7 mouse cellular contexts compared by ENCODE assay signal in the genomic region with DNA sequence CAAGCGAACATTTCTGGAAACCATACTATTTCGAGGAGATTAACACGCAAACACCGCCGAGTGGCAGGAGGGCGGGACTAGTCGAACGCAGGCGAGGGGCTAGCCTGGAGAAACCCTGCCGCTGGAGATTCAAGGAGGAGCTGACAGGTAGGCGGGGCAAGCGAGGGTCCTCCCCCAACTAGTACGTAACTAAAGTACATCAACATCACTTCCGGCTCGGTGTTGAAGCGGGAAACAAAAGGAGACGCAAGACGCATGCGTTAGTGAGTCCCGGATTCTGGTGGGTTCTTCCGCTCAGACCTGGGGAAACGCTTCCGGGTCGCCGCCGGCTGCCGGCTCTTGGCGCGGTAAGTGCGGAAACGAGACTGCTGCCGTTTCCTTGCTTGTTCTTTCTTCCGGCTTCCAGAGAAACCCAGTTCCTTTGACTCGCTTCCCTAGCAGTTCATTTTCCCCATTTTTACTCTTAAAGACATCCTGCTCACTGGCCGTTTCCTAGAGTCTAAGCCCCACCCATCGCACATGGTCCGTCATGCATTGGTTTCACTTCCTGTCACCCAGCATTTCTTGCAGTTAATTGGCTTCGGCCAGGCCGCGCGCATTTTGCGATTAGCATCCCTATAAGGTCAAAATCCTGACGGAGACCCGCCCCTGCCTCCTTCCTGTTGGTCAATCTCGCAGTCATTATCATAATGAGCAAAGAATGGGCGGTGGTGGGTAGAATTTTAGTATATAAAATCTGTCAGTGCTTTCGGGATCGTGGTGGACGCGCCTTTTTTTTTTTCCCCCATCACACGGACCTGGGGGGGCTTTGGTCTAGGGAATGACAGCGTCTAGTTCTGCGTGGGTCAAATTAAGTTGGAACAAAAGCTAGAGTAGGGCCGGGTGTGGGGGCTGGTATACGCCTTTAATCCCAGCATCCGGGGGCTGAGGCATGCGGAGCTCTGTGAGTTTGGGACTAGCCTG. TPM values are rescaled to one million over a fixed set of nuclear protein-coding genes. Genes with fewer than 3 reads are reported as not detected.
A peak's percentile ranks its signal among the peaks of the same experiment; 100 is the strongest.
DNase-seq lines count a peak whose midpoint lies in the region; ATAC-seq and TF ChIP-seq lines count a peak whose summit lies in the region.

No protein-coding gene starts in this region.

- 0 out of 2 replicates have a peak, but pooled peaks have one; percentile 7 for TF ChIP-seq CTCF in intestine, postnatal 0 days (IDR thresholded peaks at IDR 0.05; ENCODE audit: low read depth)
- no peak for TF ChIP-seq CTCF in small intestine, adult 2 months (IDR thresholded peaks at IDR 0.05; ENCODE audit: extremely low read depth, insufficient read length, insufficient replicate concordance, low read depth, low read length)

- no peaks in the 10 kb centered on the region for H3K9me3 ChIP-seq in embryonic facial prominence, embryonic 10.5 days
- no peaks in the 10 kb centered on the region for H3K9me3 ChIP-seq in intestine, postnatal 0 days (ENCODE audit: control insufficient read depth)
- H3K9me3 ChIP-seq in midbrain, embryonic 12.5 days = no peaks in the 10 kb centered on the region

- H3K27me3 ChIP-seq in embryonic facial prominence, embryonic 10.5 days (replicated peaks; ENCODE audit: low read depth, poor library complexity, severe bottlenecking) = no peaks in the 10 kb centered on the region
- H3K27me3 ChIP-seq in intestine, postnatal 0 days (replicated peaks; ENCODE audit: control insufficient read depth, insufficient read depth, low read length) = no peaks in the 10 kb centered on the region
- H3K27me3 ChIP-seq in midbrain, embryonic 12.5 days = no peaks in the 10 kb centered on the region
- no peaks in the 10 kb centered on the region for H3K27me3 ChIP-seq in small intestine, adult 2 months (ENCODE audit: control insufficient read depth, insufficient read depth, low read length)

- H3K27ac ChIP-seq in embryonic facial prominence, embryonic 10.5 days (replicated peaks) = peak overlapping the region; percentile 95
- peak overlapping the region; percentile 73 for H3K27ac ChIP-seq in intestine, postnatal 0 days (ENCODE audit: low read depth, low read length)
- H3K27ac ChIP-seq in midbrain, embryonic 12.5 days (replicated peaks) = peak overlapping the region; percentile 87
- H3K27ac ChIP-seq in small intestine, adult 2 months (ENCODE audit: insufficient read depth, low read depth, low read length) = peak overlapping the region; percentile 85

- peaks cover 20% of the 10 kb centered on the region for H3K4me1 ChIP-seq in embryonic facial prominence, embryonic 10.5 days
- no peaks in the 10 kb centered on the region for H3K4me1 ChIP-seq in intestine, postnatal 0 days (replicated peaks; ENCODE audit: control insufficient read depth, insufficient read depth, low read length)
- H3K4me1 ChIP-seq in midbrain, embryonic 12.5 days = peaks cover 6% of the 10 kb centered on the region
- 0 out of 2 replicates have a peak, but pooled peaks cover 2% of the 10 kb centered on the region for H3K4me1 ChIP-seq in small intestine, adult 2 months (ENCODE audit: control insufficient read depth, insufficient read depth, insufficient read length, low read length)

- TF ChIP-seq POLR2A in small intestine, adult 2 months (IDR thresholded peaks at IDR 0.05; ENCODE audit: low read depth, low read length) = peak; percentile 47; the same call in 1 of the 2 replicates

- peak overlapping the region; percentile 64 for H3K4me2 ChIP-seq in intestine, postnatal 0 days (replicated peaks; ENCODE audit: low read depth)
- H3K4me2 ChIP-seq in midbrain, embryonic 12.5 days (replicated peaks) = peak overlapping the region; percentile 53

- peak overlapping the region; percentile 41 for H3K9ac ChIP-seq in intestine, postnatal 0 days (ENCODE audit: low read depth, low read length)
- peak overlapping the region; percentile 60 for H3K9ac ChIP-seq in midbrain, embryonic 12.5 days (replicated peaks)

- peaks cover 33% of the 10 kb centered on the region for H3K36me3 ChIP-seq in embryonic facial prominence, embryonic 10.5 days (replicated peaks)
- no peaks in the 10 kb centered on the region; the same call in 1 of the 2 replicates for H3K36me3 ChIP-seq in intestine, postnatal 0 days (ENCODE audit: control insufficient read depth, insufficient read depth)
- H3K36me3 ChIP-seq in midbrain, embryonic 12.5 days = no peaks in the 10 kb centered on the region
- no peaks in the 10 kb centered on the region for H3K36me3 ChIP-seq in small intestine, adult 2 months (ENCODE audit: control insufficient read depth, insufficient read depth, low read length)

- under 1% methylated on average over 57 of the region's 57 CpGs for WGBS in embryonic facial prominence, embryonic 10.5 days
- under 1% methylated on average over 57 of the region's 57 CpGs for WGBS in intestine, postnatal 0 days
- WGBS in midbrain, embryonic 12.5 days = under 1% methylated on average over 57 of the region's 57 CpGs
- WGBS in small intestine, adult 2 months = under 1% methylated on average over 57 of the region's 57 CpGs

- DNase-seq in adrenal gland, postnatal 10 days = peak; percentile 95
- DNase-seq in embryonic facial prominence, embryonic 10.5 days (ENCODE audit: low spot score) = peak; percentile 96
- peak; percentile 86 for DNase-seq in gonadal fat pad, adult 2 months (ENCODE audit: low read depth)
- DNase-seq in left cerebral cortex, postnatal 4 days = peak; percentile 98

- intact Hi-C loops in left cerebral cortex, postnatal 4 days (cut with DNase I) = loop anchor here (10.0 kb wide), 1 partner anchor 232 kb away; a partner anchor contains a TSS

- peak overlapping the region; percentile 68 for H3K4me3 ChIP-seq in embryonic facial prominence, embryonic 10.5 days
- H3K4me3 ChIP-seq in intestine, postnatal 0 days (ENCODE audit: low read depth, low read length) = peak overlapping the region; percentile 52
- peak overlapping the region; percentile 62 for H3K4me3 ChIP-seq in midbrain, embryonic 12.5 days
- peak overlapping the region; percentile 70 for H3K4me3 ChIP-seq in small intestine, adult 2 months (ENCODE audit: low read depth, low read length)

- ATAC-seq in intestine, postnatal 0 days = peak; percentile 99
- ATAC-seq in midbrain, embryonic 12.5 days (ENCODE audit: low FRiP score, low read depth) = peak; percentile 98

RNA-seq across cellular contexts. Expression of a gene that starts 9.3 kb away (rescaled TPM):
- 100 to 1,000 TPM; 116 to 126 TPM for total RNA-seq in adrenal gland, postnatal 10 days (2021)
- 159 and 168 TPM in 2 replicates for polyA plus RNA-seq in embryonic facial prominence, embryonic 10.5 days (2016; fragmentation: Nextera tagmentation; extraction: Ambion mirVana)
- 318 and 389 TPM in 2 replicates for polyA plus RNA-seq in gonadal fat pad, adult 2 months (2012; rRNA removed)
- 179 TPM in 2 replicates for polyA plus RNA-seq in intestine, postnatal 0 days (2015; fragmentation: Nextera tagmentation; extraction: Ambion mirVana)
- 10 to 100 TPM; 86.2 to 91.6 TPM for total RNA-seq in left cerebral cortex, postnatal 4 days (2021)
- polyA plus RNA-seq in midbrain, embryonic 12.5 days (2016; fragmentation: Nextera tagmentation; extraction: Ambion mirVana) = 125 and 131 TPM in 2 replicates
- polyA plus RNA-seq in small intestine, adult 2 months (2012; rRNA removed) = 117 and 177 TPM in 2 replicates

RNA-seq across cellular contexts. Expression of a gene that starts 9.8 kb away (rescaled TPM):
- total RNA-seq in adrenal gland, postnatal 10 days (2021) = under 1 TPM in 1 of 2 experiments, not detected in 1; 0.12 TPM
- polyA plus RNA-seq in embryonic facial prominence, embryonic 10.5 days (2016; fragmentation: Nextera tagmentation; extraction: Ambion mirVana) = 0.59 and 0.72 TPM in 2 replicates
- polyA plus RNA-seq in gonadal fat pad, adult 2 months (2012; rRNA removed) = 1.3 and 2.0 TPM in 2 replicates
- polyA plus RNA-seq in intestine, postnatal 0 days (2015; fragmentation: Nextera tagmentation; extraction: Ambion mirVana) = 0.20 and 0.25 TPM in 2 replicates
- not detected for total RNA-seq in left cerebral cortex, postnatal 4 days (2021)
- polyA plus RNA-seq in midbrain, embryonic 12.5 days (2016; fragmentation: Nextera tagmentation; extraction: Ambion mirVana) = 0.38 and 0.64 TPM in 2 replicates
- 0.03 TPM in 1 of 2 replicates, not detected in the other for polyA plus RNA-seq in small intestine, adult 2 months (2012; rRNA removed)

RNA-seq across cellular contexts. Expression of a gene that starts 25.8 kb away (rescaled TPM):
- 1 to 10 TPM; 1.7 to 2.3 TPM for total RNA-seq in adrenal gland, postnatal 10 days (2021)
- polyA plus RNA-seq in embryonic facial prominence, embryonic 10.5 days (2016; fragmentation: Nextera tagmentation; extraction: Ambion mirVana) = 1.2 and 2.4 TPM in 2 replicates
- 48.0 and 81.3 TPM in 2 replicates for polyA plus RNA-seq in gonadal fat pad, adult 2 months (2012; rRNA removed)
- polyA plus RNA-seq in intestine, postnatal 0 days (2015; fragmentation: Nextera tagmentation; extraction: Ambion mirVana) = 521 and 623 TPM in 2 replicates
- total RNA-seq in left cerebral cortex, postnatal 4 days (2021) = 1 to 10 TPM in 1 of 2 experiments, under 1 TPM in 1; 0.40 to 1.4 TPM
- polyA plus RNA-seq in midbrain, embryonic 12.5 days (2016; fragmentation: Nextera tagmentation; extraction: Ambion mirVana) = 6.8 and 11.9 TPM in 2 replicates
- polyA plus RNA-seq in small intestine, adult 2 months (2012; rRNA removed) = 0.84 and 0.85 TPM in 2 replicates

RNA-seq across cellular contexts. Expression of a gene that starts 32.9 kb away (rescaled TPM):
- 10 to 100 TPM; 27.4 to 28.5 TPM for total RNA-seq in adrenal gland, postnatal 10 days (2021)
- 118 and 119 TPM in 2 replicates for polyA plus RNA-seq in embryonic facial prominence, embryonic 10.5 days (2016; fragmentation: Nextera tagmentation; extraction: Ambion mirVana)
- polyA plus RNA-seq in gonadal fat pad, adult 2 months (2012; rRNA removed) = 34.0 and 53.7 TPM in 2 replicates
- polyA plus RNA-seq in intestine, postnatal 0 days (2015; fragmentation: Nextera tagmentation; extraction: Ambion mirVana) = 56.2 and 58.1 TPM in 2 replicates
- total RNA-seq in left cerebral cortex, postnatal 4 days (2021) = 10 to 100 TPM; 37.0 to 40.0 TPM
- 79.8 and 89.7 TPM in 2 replicates for polyA plus RNA-seq in midbrain, embryonic 12.5 days (2016; fragmentation: Nextera tagmentation; extraction: Ambion mirVana)
- 13.2 and 22.6 TPM in 2 replicates for polyA plus RNA-seq in small intestine, adult 2 months (2012; rRNA removed)

RNA-seq across cellular contexts. Expression of a gene that starts 37.3 kb away (rescaled TPM):
- total RNA-seq in adrenal gland, postnatal 10 days (2021) = 1 to 10 TPM; 8.4 TPM
- polyA plus RNA-seq in embryonic facial prominence, embryonic 10.5 days (2016; fragmentation: Nextera tagmentation; extraction: Ambion mirVana) = 9.4 and 9.7 TPM in 2 replicates
- 53.1 and 61.5 TPM in 2 replicates for polyA plus RNA-seq in gonadal fat pad, adult 2 months (2012; rRNA removed)
- 3.1 and 3.6 TPM in 2 replicates for polyA plus RNA-seq in intestine, postnatal 0 days (2015; fragmentation: Nextera tagmentation; extraction: Ambion mirVana)
- 1 to 10 TPM; 2.8 to 2.9 TPM for total RNA-seq in left cerebral cortex, postnatal 4 days (2021)
- polyA plus RNA-seq in midbrain, embryonic 12.5 days (2016; fragmentation: Nextera tagmentation; extraction: Ambion mirVana) = 6.5 and 9.8 TPM in 2 replicates
- polyA plus RNA-seq in small intestine, adult 2 months (2012; rRNA removed) = 2.8 and 3.4 TPM in 2 replicates

Comparison
In these comparisons a context has a peak if more than half of its experiments do, and no peak if none do; other contexts are left out.
1. Peak in every context shown above with its lines: DNase-seq, ATAC-seq, H3K4me3 ChIP-seq and H3K27ac ChIP-seq.